ENCODE assay signal across 8 mouse cellular contexts in genomic region chr2:84455236-84455799, GRCm38 (mm10). TPM values are rescaled to one million over a fixed set of nuclear protein-coding genes. Genes with fewer than 3 reads are reported as not detected.
DNase-seq lines count a peak whose midpoint lies in the region; ATAC-seq lines count a peak whose summit lies in the region.

No protein-coding gene starts in this region.

- H3K9ac ChIP-seq in liver, embryonic 11.5 days (ENCODE audit: low read depth, low read length) = no peak overlapping the region
- H3K9ac ChIP-seq in forebrain, embryonic 12.5 days = no peak overlapping the region

- no peaks in the 10 kb centered on the region for H3K27me3 ChIP-seq in liver, embryonic 11.5 days (replicated peaks; ENCODE audit: control insufficient read depth, insufficient read depth, low read length)
- no peaks in the 10 kb centered on the region for H3K27me3 ChIP-seq in forebrain, embryonic 12.5 days

- no peaks in the 10 kb centered on the region for H3K9me3 ChIP-seq in liver, embryonic 11.5 days (ENCODE audit: control insufficient read depth, low read length)
- H3K9me3 ChIP-seq in forebrain, embryonic 12.5 days = no peaks in the 10 kb centered on the region

- H3K4me2 ChIP-seq in liver, embryonic 11.5 days = no peak overlapping the region
- H3K4me2 ChIP-seq in forebrain, embryonic 12.5 days = 0 out of 2 replicates have a peak overlapping the region, but pooled peaks have one; percentile 6

- ATAC-seq in liver, embryonic 11.5 days (replicated peaks; ENCODE audit: low FRiP score) = no peak; the same call in 1 of the 2 replicates
- peak; percentile 85; the same call in 1 of the 2 replicates for ATAC-seq in forebrain, embryonic 12.5 days (ENCODE audit: low FRiP score)
- ATAC-seq in megakaryocyte-erythroid progenitor cell, adult 5-6 weeks (replicated peaks; ENCODE audit: low FRiP score, low TSS enrichment, poor library complexity, severe bottlenecking) = peak; percentile 78

- DNase-seq in liver = peak; percentile 36
- DNase-seq in liver, embryonic 11.5 days (ENCODE audit: low spot score) = no peak
- peak; percentile 84 for DNase-seq in c-Kit-positive CD71-positive TER-119-positive erythroid progenitor cells, embryonic 14.5 days (ENCODE audit: low spot score)
- peak; percentile 87 for DNase-seq in hindlimb bud, embryonic 11.5 days (ENCODE audit: extremely low spot score, low read depth, low spot score)
- DNase-seq in left cerebral cortex, adult 18-20 months (ENCODE audit: low spot score in 2 of 2) = peak; percentile 57 to 60
- DNase-seq in telencephalon, adult 2 months (ENCODE audit: low read depth, low spot score) = peak; percentile 85

- no peak overlapping the region for H3K4me3 ChIP-seq in liver, embryonic 11.5 days (ENCODE audit: low read depth, low read length)
- no peak overlapping the region for H3K4me3 ChIP-seq in forebrain, embryonic 12.5 days (replicated peaks)

- 12% methylated on average over 5 of the region's 5 CpGs for WGBS in liver, embryonic 11.5 days
- 8% methylated on average over 5 of the region's 5 CpGs for WGBS in forebrain, embryonic 12.5 days

- H3K36me3 ChIP-seq in liver, embryonic 11.5 days (ENCODE audit: control insufficient read depth, insufficient read depth, low read length) = no peaks in the 10 kb centered on the region
- H3K36me3 ChIP-seq in forebrain, embryonic 12.5 days (replicated peaks) = no peaks in the 10 kb centered on the region

- H3K4me1 ChIP-seq in liver, embryonic 11.5 days (replicated peaks; ENCODE audit: control insufficient read depth, insufficient read depth, low read length) = peaks cover 4% of the 10 kb centered on the region
- H3K4me1 ChIP-seq in forebrain, embryonic 12.5 days = no peaks in the 10 kb centered on the region

- H3K27ac ChIP-seq in liver, embryonic 11.5 days (ENCODE audit: low read depth, low read length) = no peak overlapping the region
- no peak overlapping the region for H3K27ac ChIP-seq in forebrain, embryonic 12.5 days

RNA-seq across cellular contexts. Expression of gene Tfpi, which starts 21.3 kb away (rescaled TPM):
- polyA plus RNA-seq in liver, embryonic 11.5 days (2014; fragmentation: Nextera tagmentation; extraction: Ambion mirVana) = 40.9 and 41.9 TPM in 2 replicates
- 9.0 and 9.4 TPM in 2 replicates for polyA plus RNA-seq in forebrain, embryonic 12.5 days (2016; fragmentation: Nextera tagmentation; extraction: Ambion mirVana)
- total RNA-seq in left cerebral cortex, adult 18-20 months (2021) = 1 to 10 TPM; 4.8 to 5.2 TPM
- 15.2 and 37.8 TPM in 2 replicates for total RNA-seq in megakaryocyte-erythroid progenitor cell, adult 5-6 weeks (2014; fragmentation: Nextera tagmentation)
- total RNA-seq in megakaryocyte-erythroid progenitor cell, adult 5-6 weeks (2017) = 49.2 and 60.6 TPM in 2 replicates

RNA-seq across cellular contexts. Expression of gene Calcrl, which starts 30.1 kb away (rescaled TPM):
- polyA plus RNA-seq in liver, embryonic 11.5 days (2014; fragmentation: Nextera tagmentation; extraction: Ambion mirVana) = 30.4 and 37.2 TPM in 2 replicates
- polyA plus RNA-seq in forebrain, embryonic 12.5 days (2016; fragmentation: Nextera tagmentation; extraction: Ambion mirVana) = 10.3 and 11.0 TPM in 2 replicates
- 1 to 10 TPM; 3.7 to 5.9 TPM for total RNA-seq in left cerebral cortex, adult 18-20 months (2021)
- total RNA-seq in megakaryocyte-erythroid progenitor cell, adult 5-6 weeks (2014; fragmentation: Nextera tagmentation) = 4.3 and 5.1 TPM in 2 replicates
- total RNA-seq in megakaryocyte-erythroid progenitor cell, adult 5-6 weeks (2017) = 23.2 and 37.4 TPM in 2 replicates
